Mouse (Mus musculus): ENCODE results near the gene Cacna1a.
"Not testable (repeated sequence)": the region's sequence is repeated elsewhere in the genome, so short reads cannot be mapped to it uniquely, and the experiment has no call there.

Cacna1a gene

GRCm38 (mm10) chr8:84585311-84585710 is 197.1 kb downstream of the Cacna1a start:
- DNase-seq (ENCODE audit: low read depth, low spot score): peak; percentile 43

GRCm38 (mm10) chr8:84586221-84586620 is 198.0 kb downstream of the Cacna1a start:
- no peak for DNase-seq (ENCODE audit: low read depth, low spot score)

GRCm38 (mm10) chr8:84588498-84588897 is 200.3 kb downstream of the Cacna1a start:
- DNase-seq (ENCODE audit: low read depth, low spot score): no peak

- DNase-seq (ENCODE audit: low read depth, low spot score): peak; percentile 81
These were observed 203.9 kb downstream of the Cacna1a start for GRCm38 (mm10) chr8:84592015-84592662.

- DNase-seq (ENCODE audit: low read depth, low spot score): no peak
These were observed 204.9 kb downstream of the Cacna1a start for GRCm38 (mm10) chr8:84593143-84593542.

GRCm38 (mm10) chr8:84594099-84594780 is 206.0 kb downstream of the Cacna1a start:
- peak; percentile 92 for DNase-seq (ENCODE audit: low read depth, low spot score)

GRCm38 (mm10) chr8:84595648-84596047 is 207.4 kb downstream of the Cacna1a start:
- peak; percentile 72 for DNase-seq (ENCODE audit: low read depth, low spot score)

GRCm38 (mm10) chr8:84599401-84599800 is 211.2 kb downstream of the Cacna1a start:
- no peak for DNase-seq (ENCODE audit: low read depth, low spot score)

GRCm38 (mm10) chr8:84600311-84600907 is 212.2 kb downstream of the Cacna1a start:
- DNase-seq (ENCODE audit: low read depth, low spot score): peak; percentile 44

- DNase-seq (ENCODE audit: low read depth, low spot score): peak; percentile 69
These were observed 213.0 kb downstream of the Cacna1a start for GRCm38 (mm10) chr8:84601221-84601751.

GRCm38 (mm10) chr8:84614512-84615223 is 226.4 kb downstream of the Cacna1a start:
- DNase-seq (ENCODE audit: low read depth, low spot score): peak; percentile 76

GRCm38 (mm10) chr8:84615666-84616485 is 227.6 kb downstream of the Cacna1a start:
- DNase-seq (ENCODE audit: low read depth, low spot score): peak; percentile 35

- no peak for DNase-seq (ENCODE audit: low read depth, low spot score)
These were observed 228.8 kb downstream of the Cacna1a start for GRCm38 (mm10) chr8:84617005-84617404.

GRCm38 (mm10) chr8:84621102-84621625 is 232.9 kb downstream of the Cacna1a start:
- DNase-seq (ENCODE audit: low read depth, low spot score): peak; percentile 69

- not testable (repeated sequence) for DNase-seq (ENCODE audit: low read depth, low spot score)
These were observed 235.2 kb downstream of the Cacna1a start for GRCm38 (mm10) chr8:84623425-84623824.

- peak; percentile 66 for DNase-seq (ENCODE audit: low read depth, low spot score)
These were observed 241.3 kb downstream of the Cacna1a start for GRCm38 (mm10) chr8:84629586-84629985.

- no peak for DNase-seq (ENCODE audit: low read depth, low spot score)
These were observed 241.9 kb downstream of the Cacna1a start for GRCm38 (mm10) chr8:84630145-84630544.

- peak; percentile 91 for DNase-seq (ENCODE audit: low read depth, low spot score)
These were observed 243.6 kb downstream of the Cacna1a start for GRCm38 (mm10) chr8:84631813-84632212.

GRCm38 (mm10) chr8:84633841-84634584 is 245.8 kb downstream of the Cacna1a start:
- peak; percentile 79 for DNase-seq (ENCODE audit: low read depth, low spot score)

GRCm38 (mm10) chr8:84634849-84635304 is 246.6 kb downstream of the Cacna1a start:
- DNase-seq (ENCODE audit: low read depth, low spot score): no peak

Data from ZHBTc4 (cell line).